Mouse (Mus musculus) T-helper 17 cell (primary cell): ENCODE results near the gene Abcb8.

Experiments
- in situ Hi-C, 2 experiments: fragments of 300-600 bp; cut with MboI, MseI; formaldehyde crosslinking; loops; 1 replicate in 1 of 2; 2 replicates in 1 of 2; pipeline ENCODE4 v1.15.1; 2025; ENCODE audit warnings: high pct_unique_total_duplicates in 2 of 2

The Abcb8 gene

DNA sequence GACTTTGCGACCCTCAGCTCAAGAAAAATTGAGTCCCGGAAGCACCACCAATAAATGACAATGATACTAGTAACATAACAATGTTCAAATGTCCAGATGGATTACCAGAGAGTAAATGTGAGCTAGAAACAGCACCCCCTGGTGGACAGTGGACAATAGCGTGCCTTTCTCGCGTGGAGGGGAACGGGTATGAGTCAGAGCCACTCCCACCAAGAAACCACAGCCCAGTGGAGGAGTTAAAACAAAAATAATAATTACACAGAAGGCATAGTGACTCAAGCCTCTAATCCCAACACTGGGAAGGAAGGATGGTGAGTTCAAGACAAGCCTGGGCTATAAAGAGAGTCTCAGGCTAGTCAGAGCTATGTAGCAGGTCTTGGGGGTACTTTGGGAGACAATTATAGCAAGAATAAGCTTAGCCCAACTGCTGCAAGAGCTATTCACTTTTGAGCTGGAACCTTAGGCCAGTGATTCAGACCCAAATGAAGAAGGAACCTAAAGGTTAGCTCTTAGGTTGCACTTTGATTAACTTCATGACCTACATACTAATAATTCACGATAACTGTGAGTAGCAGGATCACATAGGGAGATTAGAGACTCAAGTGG, at the start of gene Abcb8:
TSS of gene Abcb8 (plus strand) at position 272 of the 606 bp plus-strand sequence.
- in situ Hi-C loops = no loop called here

DNA sequence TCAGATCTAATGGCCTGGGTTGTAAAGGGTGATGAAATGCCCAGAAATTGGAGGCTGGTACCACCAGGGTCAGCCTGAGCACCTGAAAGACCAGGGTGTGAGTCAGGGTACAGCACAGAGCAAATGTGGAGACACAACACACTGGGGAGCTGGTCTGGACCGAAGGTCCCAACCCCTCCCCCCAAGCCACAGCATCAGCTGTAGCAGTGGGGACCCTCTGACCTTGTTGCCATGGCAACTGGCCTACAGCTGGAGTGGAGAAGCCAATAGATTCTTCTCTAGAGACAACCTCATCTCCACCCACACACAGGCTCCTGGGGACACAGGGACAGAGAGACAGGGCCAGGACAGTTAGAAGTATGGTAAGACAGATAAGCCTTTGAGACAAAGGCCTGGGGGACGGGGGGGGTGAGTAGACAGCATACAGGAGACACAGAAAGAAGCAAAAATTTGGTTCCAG, 49.5 kb upstream of the Abcb8 start:
- in situ Hi-C loops = no loop called here

DNA sequence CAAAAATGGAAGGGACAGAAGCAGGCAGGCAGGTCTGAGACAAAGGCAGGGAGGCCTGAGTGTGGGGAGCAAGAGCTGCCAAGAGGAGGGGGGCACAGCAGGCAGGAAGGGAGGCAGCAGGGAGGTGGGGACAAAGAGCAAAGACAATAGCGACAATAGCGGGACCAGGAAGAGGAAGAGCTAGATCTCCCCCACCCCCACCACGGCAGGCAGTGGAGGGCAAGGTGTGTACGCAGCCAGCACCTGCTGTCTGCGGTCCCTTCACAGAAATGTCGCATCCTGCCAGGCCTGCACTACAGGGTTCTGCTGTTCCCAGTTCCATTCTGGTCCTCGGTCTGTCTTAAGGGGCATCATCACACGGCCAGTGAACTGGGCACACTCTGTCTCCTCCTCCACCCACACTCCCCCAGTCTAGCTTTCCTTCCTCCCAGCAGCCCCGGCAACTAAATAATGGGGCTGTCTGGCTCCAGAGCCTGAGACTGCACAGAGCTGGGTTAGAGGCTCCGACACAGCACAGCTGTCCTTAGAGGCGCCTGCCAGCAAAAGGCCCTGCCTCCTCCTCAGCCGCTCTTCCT, 48.9 kb upstream of the Abcb8 start:
- in situ Hi-C loops = no loop called here

DNA sequence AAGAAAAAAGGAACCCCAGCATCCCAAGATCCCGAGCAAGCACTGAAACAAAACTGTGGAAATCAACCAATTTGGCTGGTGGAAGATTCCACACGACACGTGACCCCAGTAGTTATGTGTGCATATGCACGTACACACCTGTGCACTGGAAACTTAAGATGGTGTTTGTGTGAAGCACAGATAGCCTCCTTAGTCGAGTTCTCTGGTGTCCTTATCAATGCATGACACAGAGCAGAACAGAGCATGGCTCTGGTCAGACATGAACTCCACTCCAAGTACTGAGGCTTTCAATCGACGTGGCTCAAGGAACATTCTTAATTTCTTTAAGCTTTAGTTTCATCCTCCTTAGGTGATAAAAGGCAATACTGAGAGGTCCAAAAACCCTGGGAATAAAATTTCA, 47.1 kb upstream of the Abcb8 start:
- in situ Hi-C loops = no loop called here

DNA sequence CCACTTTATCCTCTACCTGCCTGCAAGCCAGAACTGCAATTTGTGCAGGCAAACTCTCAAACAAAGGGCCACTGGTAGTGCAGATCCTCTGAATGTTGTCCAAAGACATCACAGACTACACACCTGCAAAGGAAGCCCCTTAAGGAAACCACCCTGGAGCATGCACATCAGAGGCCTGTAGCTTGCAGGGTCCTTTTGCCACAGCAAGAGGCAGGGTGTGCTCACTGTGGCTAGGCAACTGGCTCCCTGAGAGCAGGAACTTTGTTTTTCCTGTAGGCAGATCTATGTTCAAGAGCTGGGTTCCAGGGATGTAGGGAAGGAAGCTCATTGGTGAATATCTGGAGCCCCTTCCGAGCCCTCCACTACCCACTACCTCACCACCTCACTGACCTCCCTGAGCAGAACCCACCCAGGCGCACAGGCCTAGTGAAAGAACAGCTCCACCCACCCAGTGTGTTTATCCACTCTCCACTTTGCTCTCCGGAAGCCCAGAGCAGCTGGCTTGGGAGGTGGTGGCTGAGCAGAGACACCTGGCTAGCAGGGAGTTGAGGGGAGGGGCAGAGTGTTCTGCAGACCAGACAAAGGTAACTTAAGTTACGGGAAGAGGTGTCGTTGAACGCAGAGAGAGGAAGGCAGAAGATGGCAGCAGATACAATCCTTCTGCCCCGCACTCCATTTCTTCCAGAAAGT, 46.1 kb upstream of the Abcb8 start:
- in situ Hi-C loops = no loop called here

DNA sequence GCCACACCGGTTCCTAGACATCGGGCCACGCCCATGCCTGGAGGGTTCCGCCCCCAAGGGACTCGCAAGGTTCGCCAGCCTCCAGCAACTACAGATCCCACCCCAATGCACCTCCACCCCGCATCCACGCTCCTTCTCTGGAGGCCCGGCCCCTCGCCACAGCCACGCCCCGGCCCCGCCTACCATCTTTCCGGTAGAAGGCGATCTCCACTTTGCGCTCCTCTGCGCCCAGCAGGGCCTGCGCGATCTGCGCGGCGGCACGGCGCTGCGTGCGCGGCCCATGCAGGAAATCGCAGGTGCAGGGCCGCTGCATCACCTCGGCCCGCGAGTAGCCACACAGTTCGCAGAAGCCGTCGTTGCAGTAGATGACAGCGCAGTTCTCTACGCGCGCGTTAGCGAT, 45.3 kb upstream of the Abcb8 start:
- in situ Hi-C loops = no loop called here

DNA sequence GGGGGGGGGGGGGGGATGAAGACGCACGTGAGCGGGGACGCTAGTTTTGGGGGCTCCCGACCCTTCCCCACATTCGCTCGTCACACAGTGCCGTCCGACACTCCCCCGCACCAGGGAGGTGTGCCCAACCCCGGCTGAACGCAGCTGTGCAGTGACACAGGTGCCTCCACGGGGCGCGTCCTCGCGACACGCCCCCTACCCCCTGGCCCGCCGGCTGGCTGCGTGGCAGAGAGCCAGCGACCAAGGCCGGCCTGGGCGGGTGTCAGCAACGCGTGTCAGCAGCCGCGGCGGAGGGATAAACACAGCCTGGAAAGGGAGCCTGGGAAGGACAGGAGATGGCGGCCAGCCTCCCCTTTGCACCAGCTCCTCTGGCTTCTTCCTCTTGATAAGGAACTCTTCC, 44.9 kb upstream of the Abcb8 start:
- in situ Hi-C loops = no loop called here

DNA sequence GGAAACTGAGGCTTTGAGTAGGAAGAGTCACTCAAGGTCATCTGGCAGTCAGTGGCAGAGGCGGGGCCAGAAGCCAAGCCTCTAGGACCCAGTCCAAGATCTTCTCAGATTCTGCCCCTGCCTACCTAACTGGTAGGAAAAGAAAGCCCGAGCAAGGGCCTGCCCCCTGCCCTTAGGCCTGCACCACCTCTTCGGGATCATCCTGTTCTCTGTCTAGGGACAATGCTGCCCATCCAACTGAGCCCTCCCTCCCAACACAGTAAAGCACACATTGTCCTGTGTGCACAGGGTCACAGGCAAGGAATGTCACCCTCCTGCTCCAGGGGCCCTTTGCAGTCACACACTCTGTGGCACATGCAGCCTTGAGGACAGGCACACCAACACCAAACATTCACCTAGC, 43.4 kb upstream of the Abcb8 start:
- in situ Hi-C loops = no loop called here

DNA sequence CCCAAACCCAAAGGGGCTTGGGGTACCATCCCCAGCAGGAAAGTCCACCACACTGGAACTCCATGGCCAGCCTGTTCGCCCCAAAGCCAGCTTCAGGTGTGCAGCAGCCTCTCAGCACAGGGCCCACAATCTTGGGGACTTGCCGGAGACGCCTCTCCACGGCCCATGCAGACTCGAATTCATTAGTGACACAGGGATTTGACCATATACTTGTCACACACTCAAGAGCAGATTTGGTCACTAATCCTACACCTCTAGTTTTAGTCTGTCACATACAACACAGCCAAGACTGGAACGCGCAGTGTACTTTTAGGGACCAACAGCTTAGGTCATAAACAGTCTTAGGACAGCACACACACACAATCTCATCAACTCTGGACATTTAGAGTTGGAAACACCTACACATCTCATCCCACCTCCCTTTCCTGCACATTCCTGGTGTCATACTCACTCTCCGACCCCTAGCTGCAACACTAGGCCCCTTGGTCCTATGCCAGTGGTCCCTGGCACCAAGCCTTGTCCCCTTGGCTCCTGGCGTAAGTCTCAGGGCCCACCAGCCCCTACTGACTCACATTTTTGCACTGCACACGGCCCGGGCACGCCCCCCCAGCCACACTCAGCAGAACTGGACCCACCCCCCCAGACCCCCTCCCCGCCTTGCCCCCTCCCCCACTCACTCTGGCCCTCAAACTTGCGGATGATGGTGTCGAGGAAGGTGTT, 42.8 kb upstream of the Abcb8 start:
- in situ Hi-C loops = no loop called here

DNA sequence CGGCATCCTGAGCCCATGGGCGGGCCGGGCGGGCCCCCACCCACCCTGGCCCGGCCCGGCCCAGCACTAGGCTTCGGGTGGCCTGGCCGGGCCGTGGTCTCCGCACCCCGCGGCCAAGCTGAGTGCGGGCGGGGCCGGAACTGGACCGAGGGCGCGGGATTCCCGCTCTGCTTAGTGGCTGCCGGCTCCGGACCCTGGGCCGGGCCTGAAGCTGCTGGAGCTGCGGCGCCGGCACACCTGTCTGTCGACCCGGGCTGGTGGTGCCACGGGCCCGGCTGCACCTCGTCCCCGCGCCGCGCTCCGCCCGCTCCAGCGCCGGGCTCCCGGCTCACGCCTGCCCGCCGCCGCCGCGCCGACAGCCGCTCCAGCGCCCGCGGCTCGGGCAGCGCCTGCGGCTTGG, 42.2 kb upstream of the Abcb8 start, which contains the start of gene Kcnh2:
TSS of gene Kcnh2 (minus strand) at position 327 of the 400 bp plus-strand sequence.
- in situ Hi-C loops = no loop called here

DNA sequence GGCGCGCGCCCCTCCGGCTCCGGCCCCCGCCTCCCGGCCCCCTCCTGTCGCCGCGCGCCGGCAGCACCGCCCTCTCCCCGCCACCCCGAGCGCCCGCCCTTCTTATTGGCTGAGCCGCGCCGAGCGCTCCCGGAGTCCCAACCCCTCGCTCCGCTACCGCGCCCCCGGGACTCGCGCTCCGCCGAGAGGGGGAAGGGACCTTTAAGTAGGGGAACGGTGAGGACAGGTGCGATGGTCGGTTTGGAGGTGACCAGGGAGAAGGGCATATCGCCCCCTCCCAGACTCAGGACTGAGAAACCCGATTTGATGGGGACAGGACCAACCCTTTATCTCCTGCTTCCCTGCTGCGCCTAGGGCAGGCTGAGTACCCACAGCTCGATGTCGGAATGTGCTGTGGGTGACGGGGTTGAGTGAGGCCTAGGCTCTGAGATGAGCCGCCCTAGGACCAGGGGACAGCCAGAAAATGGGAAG, 41.7 kb upstream of the Abcb8 start:
- in situ Hi-C loops = no loop called here

DNA sequence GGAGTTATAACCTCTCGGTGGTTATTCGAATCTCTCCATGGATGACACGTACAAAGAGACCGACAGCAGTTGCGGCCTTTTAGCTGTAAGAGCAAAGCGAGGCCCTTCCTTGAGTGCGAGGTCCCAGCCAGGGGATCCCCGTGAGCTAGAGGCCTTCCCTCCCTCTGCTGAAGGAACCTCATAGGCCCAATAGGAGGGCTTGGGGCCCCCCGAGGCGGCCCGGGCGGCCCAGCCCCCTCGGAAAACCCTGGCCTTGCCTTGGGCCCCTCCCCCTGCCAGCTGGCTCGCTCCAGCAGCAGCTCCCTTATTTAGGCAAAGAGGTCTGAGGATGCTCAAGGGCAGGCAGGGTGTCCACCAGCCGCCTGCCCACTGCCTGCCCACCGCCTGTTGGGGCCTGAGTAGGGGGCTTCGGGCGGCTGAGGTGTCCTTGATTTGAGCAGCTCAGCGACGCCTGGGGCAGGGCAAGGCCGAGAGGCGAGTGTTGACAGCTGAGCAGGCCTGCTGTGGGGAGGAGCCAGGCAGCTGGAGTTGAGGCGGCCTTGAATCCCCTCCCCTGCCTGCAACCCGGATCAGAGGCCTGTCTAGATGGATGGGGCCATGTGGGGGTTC, 41.1 kb upstream of the Abcb8 start:
- in situ Hi-C loops = no loop called here

DNA sequence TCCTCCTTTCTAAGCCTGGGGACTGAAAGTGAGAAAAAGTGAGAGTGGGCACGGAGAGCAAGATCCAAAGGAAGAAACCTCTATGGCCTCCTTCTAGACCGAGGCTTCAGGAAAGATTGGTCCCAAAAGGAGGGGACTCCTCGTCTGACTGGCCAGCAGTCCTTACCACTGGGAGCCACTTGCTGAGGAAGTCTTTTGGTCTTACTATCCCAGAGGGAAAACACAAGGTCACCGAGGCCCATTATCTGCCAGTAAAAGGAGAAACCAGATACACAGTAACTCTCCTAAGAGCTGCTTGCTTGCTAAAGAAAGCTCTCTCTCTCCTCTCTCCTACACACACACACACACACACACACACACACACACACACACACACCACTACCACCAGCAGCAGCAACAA, 40.1 kb upstream of the Abcb8 start:
- in situ Hi-C loops = no loop called here

DNA sequence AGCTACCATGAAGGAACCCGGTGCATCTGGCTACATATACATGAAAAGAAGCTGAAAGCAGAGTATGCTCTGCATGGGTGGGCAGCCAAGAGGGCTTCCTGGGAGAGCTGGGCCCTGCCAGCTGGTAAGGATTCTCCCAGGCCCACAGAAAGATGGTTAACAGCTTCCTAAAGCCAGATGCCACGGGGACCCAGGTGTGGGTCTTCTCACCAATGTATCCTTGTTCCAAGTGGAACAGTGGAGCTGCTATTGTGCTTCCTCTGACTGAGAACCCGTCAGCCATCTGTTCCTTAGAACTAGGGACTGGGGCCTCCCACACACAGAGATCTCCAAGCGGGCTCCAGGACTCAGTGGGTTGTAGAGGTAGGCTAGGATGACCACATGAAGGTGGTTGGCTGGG, 36.7 kb upstream of the Abcb8 start:
- in situ Hi-C loops = no loop called here

DNA sequence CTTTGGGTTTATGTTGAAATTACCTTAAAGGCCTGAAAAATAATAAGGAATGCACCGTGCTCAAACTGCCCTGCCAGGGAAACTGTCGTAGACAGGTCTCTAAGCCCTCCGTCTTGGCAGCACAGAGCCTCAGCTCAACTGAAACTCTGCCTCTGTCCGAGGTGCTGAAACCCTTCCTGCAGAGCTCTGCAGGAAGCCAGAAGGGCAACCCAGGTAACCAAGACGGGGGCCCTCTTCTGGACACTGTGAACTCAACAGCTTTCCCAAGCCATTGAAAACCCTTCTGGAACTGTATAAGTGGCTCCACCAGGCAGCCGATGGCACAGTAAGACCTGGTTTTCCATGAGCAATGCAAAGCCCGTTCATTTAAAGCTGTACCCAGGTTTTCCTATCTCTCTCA, 36.0 kb upstream of the Abcb8 start:
- in situ Hi-C loops = no loop called here

DNA sequence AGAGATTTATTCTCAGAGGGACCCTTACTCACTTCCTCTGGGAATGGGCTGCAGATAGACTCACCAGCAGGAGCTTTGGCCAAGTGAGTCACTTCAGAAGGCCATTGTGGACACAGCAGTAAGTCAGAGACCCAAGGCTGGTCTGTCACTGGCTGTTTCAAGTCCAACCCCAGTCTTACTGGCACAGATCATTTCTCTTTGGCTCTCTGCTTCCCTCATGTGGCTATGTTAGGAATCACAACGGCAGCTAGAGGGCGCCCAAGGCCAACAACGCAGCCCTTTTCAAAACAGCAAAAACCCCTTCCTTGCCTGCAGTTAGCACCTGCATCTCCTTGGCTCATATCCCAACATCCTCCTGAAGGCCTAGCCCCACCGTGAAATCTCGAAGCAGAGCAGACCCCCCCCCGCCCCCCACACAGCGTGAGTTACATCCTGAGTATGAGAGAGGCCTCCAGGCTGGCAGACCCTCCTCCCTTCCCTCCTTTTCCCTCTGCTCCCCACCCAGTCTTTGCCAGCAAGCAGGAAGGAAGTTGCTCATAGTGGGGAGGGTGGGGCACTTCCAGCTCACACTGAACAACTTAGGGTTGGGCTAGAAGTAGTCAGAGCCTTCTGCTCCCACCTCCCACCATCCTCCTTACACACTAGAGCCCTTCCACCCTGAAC, 32.5 kb upstream of the Abcb8 start:
- in situ Hi-C loops = loop anchor here (5.0 kb wide), 1 partner anchor 94 kb away; no protein-coding TSS in a partner anchor

DNA sequence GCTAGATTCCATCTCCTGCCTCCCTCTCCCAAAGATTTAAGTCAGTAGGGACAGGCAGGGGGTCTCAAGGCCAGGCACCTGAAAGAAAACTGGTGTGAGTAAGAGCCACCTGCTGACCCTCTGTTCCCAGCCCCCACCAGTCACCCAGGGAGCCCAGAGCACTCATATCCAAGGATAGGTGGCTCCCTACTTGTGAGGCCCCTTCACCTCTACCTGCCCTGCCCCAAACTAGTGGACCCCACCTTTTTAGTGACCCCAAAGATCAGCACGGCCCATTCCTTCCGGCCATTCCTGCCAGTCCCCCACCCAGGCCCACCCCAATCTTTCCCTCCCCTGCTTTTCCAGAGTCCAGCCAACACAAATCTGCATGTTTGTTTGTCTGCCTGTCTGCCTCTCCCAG, 30.0 kb upstream of the Abcb8 start:
- in situ Hi-C loops = loop anchor here (5.0 kb wide), 1 partner anchor 96 kb away; no protein-coding TSS in a partner anchor

DNA sequence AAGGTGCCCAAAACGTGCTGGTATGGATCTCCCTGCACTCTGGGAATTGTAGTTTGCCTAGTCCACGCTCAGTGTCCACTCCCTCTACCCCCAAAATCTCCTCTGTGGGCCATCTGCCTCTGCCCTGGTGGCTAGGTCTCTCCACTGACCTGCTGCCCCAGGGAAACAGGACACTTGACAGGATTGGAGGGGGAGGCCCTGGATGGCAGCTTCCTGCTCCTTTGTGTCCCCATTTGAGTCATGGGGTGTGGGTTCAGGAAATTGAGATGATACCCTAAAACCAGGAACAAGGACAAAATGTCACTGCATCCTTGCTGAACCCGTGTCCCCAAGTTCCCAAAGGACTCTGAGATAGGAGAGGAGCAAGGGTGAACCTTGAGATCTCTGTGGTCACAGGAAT, 29.4 kb upstream of the Abcb8 start:
- in situ Hi-C loops = loop anchor here (5.0 kb wide), 1 partner anchor 97 kb away; no protein-coding TSS in a partner anchor

DNA sequence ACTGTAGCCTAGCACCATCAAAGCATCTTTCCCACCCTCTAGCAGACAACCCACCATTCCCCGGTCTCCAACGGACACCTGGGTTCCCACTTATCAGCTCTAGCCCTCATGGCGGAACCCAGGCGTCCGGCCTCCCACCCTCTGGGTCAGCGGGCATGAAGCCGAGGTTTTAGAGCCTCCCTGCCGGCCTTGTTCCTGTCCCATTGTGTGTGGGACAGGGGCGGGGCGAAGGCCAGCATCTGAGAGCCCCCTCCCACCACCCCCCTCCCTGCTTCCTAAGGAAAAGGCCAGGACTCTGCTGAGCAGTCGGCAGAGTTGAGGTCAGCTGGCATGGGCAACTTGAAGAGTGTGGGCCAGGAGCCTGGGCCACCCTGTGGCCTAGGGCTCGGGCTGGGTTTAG, 29.0 kb upstream of the Abcb8 start, which contains the start of gene Nos3:
TSS of gene Nos3 (plus strand) at position 303 of the 400 bp plus-strand sequence.
- in situ Hi-C loops = loop anchor here (5.0 kb wide), 1 partner anchor 97 kb away; no protein-coding TSS in a partner anchor

DNA sequence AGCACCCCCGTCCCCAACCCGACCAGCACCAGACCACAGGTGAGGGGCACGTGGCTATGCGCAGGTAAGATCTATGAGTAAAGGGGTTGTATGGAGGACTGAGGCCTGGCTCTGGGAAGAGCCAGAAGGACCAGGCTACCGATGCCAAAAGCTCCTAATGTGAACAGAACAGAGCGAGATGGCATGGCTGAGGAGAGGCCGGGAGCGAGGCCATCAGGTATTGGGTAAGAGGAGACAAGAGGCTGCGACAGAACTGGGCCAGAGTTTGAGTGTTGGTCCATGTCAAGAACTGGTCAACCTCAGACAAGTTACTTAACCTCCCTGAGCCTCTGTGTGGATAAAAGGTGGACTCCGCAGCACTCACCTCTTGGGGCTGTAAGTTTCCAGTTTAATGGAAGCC, 28.5 kb upstream of the Abcb8 start:
- in situ Hi-C loops = loop anchor here (5.0 kb wide), 1 partner anchor 98 kb away; no protein-coding TSS in a partner anchor

DNA sequence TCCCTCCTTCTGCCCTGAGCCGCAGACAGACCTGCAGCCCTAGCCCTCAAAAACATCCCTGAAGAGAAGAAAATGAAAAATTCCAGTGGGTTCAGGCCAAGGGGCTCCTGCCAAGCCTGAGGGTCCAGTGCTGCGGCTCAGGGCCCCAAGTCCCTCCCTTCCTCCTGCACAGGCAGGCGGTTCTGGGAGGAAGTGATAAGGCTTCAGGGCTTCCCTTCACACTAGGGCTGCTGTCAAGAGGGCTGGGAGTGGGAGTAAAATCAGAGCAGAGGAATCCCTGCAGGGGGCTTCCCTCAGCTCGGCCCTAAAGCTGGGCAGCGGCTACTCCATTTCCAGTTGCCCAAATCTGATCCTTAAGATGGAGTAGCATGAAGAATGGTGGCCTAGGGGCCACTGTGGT, 27.9 kb upstream of the Abcb8 start:
- in situ Hi-C loops = no loop called here
